Mouse (Mus musculus): ENCODE data around the gene Myo1c. TPM values are rescaled to one million over a fixed set of nuclear protein-coding genes. Genes with fewer than 3 reads are reported as not detected.

Myo1c gene
- 10.3 and 10.8 TPM in 2 replicates for polyA plus RNA-seq (2015; fragmentation: Nextera tagmentation; extraction: Ambion mirVana)

DNA sequence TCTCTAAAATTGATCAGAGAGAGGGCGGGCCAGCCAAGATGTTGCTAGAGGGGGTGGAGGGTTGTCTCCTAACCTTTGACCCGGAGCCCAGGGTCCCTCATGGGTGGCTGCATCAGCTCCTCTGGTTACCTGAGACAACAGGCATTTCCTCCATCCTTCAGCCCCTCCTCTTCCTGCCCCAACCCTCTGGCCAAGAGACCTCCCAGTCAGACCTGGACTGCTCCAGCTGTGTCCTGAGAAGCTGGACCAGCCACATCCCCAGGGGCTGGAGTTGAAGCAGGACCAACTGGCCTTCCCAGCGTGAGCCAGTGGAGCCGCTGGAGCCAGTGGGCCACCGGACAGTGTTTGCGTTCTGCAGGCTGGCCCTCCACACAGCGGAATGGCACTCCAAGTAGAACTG is at the start of gene Myo1c:
Gene Myo1c, plus strand, starts transcription at position 194 of the 400 bp plus-strand sequence.
- no peak for ATAC-seq
- Histone ChIP-seq H3K4me3 (ENCODE audit: low read depth, low read length) (peak within 1 kb of the TSS; percentile 55), H3K27me3 (ENCODE audit: control insufficient read depth, insufficient read depth, low read depth, low read length) (peaks cover 18% of the 10 kb centered on the region), H3K27ac (ENCODE audit: low read length) (no peak within 1 kb of the TSS), H3K9ac (ENCODE audit: low read depth, low read length) (peak within 1 kb of the TSS; percentile 74), H3K9me3 (replicated peaks; ENCODE audit: control insufficient read depth, low read length, poor library complexity, severe bottlenecking) (no peaks in the 10 kb centered on the region), H3K4me1 (ENCODE audit: control insufficient read depth, insufficient read depth, low read length) (peaks cover 25% of the 10 kb centered on the region), H3K4me2 (ENCODE audit: low read length) (peak within 1 kb of the TSS; percentile 81), H3K36me3 (ENCODE audit: control insufficient read depth, insufficient read depth, low read length) (no peaks in the 10 kb centered on the region)
- 78% methylated on average over 7 of the region's 7 CpGs for WGBS

GRCm38 (mm10) chr11:75604826-75605225 is 45.5 kb upstream of the Myo1c start:
- no peak overlapping the region for H3K9ac ChIP-seq (ENCODE audit: low read depth, low read length)
- no peaks in the 10 kb centered on the region for H3K27me3 ChIP-seq (ENCODE audit: control insufficient read depth, insufficient read depth, low read depth, low read length)
- H3K27ac ChIP-seq (ENCODE audit: low read length): no peak overlapping the region
- no peaks in the 10 kb centered on the region for H3K4me1 ChIP-seq (ENCODE audit: control insufficient read depth, insufficient read depth, low read length)
- ATAC-seq: no peak
- no peak overlapping the region for H3K4me2 ChIP-seq (ENCODE audit: low read length)
- no peaks in the 10 kb centered on the region for H3K9me3 ChIP-seq (replicated peaks; ENCODE audit: control insufficient read depth, low read length, poor library complexity, severe bottlenecking)
- WGBS: 92% methylated on average over 5 of the region's 5 CpGs
- peaks cover 37% of the 10 kb centered on the region for H3K36me3 ChIP-seq (ENCODE audit: control insufficient read depth, insufficient read depth, low read length)
- no peak overlapping the region for H3K4me3 ChIP-seq (ENCODE audit: low read depth, low read length)

- Histone ChIP-seq H3K27ac (ENCODE audit: low read length) (no peak overlapping the region), H3K27me3 (ENCODE audit: control insufficient read depth, insufficient read depth, low read depth, low read length) (no peaks in the 10 kb centered on the region), H3K36me3 (ENCODE audit: control insufficient read depth, insufficient read depth, low read length) (peaks cover 36% of the 10 kb centered on the region), H3K4me2 (ENCODE audit: low read length) (no peak overlapping the region), H3K4me3 (ENCODE audit: low read depth, low read length) (no peak overlapping the region), H3K9me3 (replicated peaks; ENCODE audit: control insufficient read depth, low read length, poor library complexity, severe bottlenecking) (no peaks in the 10 kb centered on the region), H3K9ac (ENCODE audit: low read depth, low read length) (no peak overlapping the region), H3K4me1 (ENCODE audit: control insufficient read depth, insufficient read depth, low read length) (no peaks in the 10 kb centered on the region)
- 73% methylated on average over 1 of the region's 1 CpGs for WGBS
- ATAC-seq: no peak
Observed at GRCm38 (mm10) chr11:75605318-75605717, 45.0 kb upstream of the Myo1c start.

DNA sequence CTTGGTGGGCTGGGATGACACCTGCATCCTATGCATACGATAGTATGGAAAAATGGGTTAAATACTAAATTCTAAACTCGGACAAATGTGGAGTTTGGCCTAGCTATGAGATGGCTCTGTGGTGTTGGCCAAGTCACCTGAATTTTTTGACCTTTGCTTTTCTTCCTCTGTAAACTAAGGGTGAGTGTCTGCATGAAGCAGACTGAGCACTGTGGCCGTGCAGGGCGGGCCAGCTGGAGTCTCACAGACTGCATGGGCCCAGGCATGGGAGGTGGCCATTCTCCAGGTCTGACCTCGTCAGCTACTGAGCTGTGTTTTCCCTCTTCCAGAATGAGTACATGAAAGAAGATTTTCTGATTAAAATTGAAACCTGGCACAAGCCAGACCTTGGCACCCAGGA is 41.5 kb upstream of the Myo1c start:
- Histone ChIP-seq H3K27ac (ENCODE audit: low read length) (no peak overlapping the region), H3K36me3 (ENCODE audit: control insufficient read depth, insufficient read depth, low read length) (peaks cover 37% of the 10 kb centered on the region), H3K9me3 (replicated peaks; ENCODE audit: control insufficient read depth, low read length, poor library complexity, severe bottlenecking) (no peaks in the 10 kb centered on the region), H3K4me1 (ENCODE audit: control insufficient read depth, insufficient read depth, low read length) (no peaks in the 10 kb centered on the region), H3K4me3 (ENCODE audit: low read depth, low read length) (no peak overlapping the region), H3K27me3 (ENCODE audit: control insufficient read depth, insufficient read depth, low read depth, low read length) (no peaks in the 10 kb centered on the region), H3K4me2 (ENCODE audit: low read length) (no peak overlapping the region), H3K9ac (ENCODE audit: low read depth, low read length) (no peak overlapping the region)
- 94% methylated on average over 5 of the region's 5 CpGs for WGBS
- no peak for ATAC-seq

DNA sequence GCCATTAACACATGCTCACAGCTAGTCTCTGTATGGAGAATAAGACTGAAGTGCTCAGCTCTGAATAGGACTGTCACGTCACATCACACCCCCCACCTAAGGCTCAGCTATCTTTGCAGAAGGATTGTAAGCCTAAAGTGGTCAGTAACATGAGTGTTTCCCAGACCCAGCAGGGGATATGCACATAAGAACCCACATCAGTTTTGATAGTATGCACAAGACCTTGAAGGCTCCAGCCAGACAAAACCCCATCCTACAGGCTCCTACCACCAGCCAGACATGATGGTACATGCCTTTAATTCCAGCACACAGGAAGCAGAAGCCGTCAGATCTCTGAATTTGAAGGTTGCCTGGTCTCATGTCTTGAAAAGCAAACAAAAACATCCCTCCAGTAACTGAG is 40.3 kb upstream of the Myo1c start:
- Histone ChIP-seq H3K4me2 (ENCODE audit: low read length) (no peak overlapping the region), H3K27ac (ENCODE audit: low read length) (no peak overlapping the region), H3K4me3 (ENCODE audit: low read depth, low read length) (no peak overlapping the region), H3K36me3 (ENCODE audit: control insufficient read depth, insufficient read depth, low read length) (peaks cover 37% of the 10 kb centered on the region), H3K27me3 (ENCODE audit: control insufficient read depth, insufficient read depth, low read depth, low read length) (no peaks in the 10 kb centered on the region), H3K9ac (ENCODE audit: low read depth, low read length) (no peak overlapping the region), H3K9me3 (replicated peaks; ENCODE audit: control insufficient read depth, low read length, poor library complexity, severe bottlenecking) (no peaks in the 10 kb centered on the region), H3K4me1 (ENCODE audit: control insufficient read depth, insufficient read depth, low read length) (no peaks in the 10 kb centered on the region)
- 84% methylated on average over 2 of the region's 2 CpGs for WGBS
- ATAC-seq: no peak

DNA sequence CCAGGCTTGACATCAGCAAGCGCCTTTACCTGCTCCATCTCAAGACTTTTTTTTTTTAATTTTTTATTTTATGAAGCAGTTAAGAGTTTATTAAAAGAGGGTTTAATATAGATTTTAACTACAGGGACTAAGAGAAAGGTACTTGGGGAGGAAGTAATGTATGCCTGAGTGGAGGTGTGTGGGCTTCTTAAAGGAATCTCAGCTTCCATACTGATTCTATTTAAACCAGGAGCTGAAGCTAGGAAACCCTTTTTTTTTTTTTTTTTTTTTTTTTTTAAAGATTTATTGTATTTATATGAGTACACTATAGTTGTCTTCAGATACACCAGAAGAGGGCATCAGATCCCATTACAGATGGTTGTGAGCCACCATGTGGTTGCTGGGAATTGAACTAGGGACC is 35.5 kb upstream of the Myo1c start:
- Histone ChIP-seq H3K27ac (ENCODE audit: low read length) (no peak overlapping the region), H3K4me2 (ENCODE audit: low read length) (no peak overlapping the region), H3K4me1 (ENCODE audit: control insufficient read depth, insufficient read depth, low read length) (no peaks in the 10 kb centered on the region), H3K36me3 (ENCODE audit: control insufficient read depth, insufficient read depth, low read length) (peaks cover 39% of the 10 kb centered on the region), H3K9ac (ENCODE audit: low read depth, low read length) (no peak overlapping the region), H3K4me3 (ENCODE audit: low read depth, low read length) (no peak overlapping the region), H3K9me3 (replicated peaks; ENCODE audit: control insufficient read depth, low read length, poor library complexity, severe bottlenecking) (no peaks in the 10 kb centered on the region), H3K27me3 (ENCODE audit: control insufficient read depth, insufficient read depth, low read depth, low read length) (no peaks in the 10 kb centered on the region)
- ATAC-seq: no peak
- WGBS: 100% methylated on average over 1 of the region's 1 CpGs

GRCm38 (mm10) chr11:75615556-75615955 is 34.7 kb upstream of the Myo1c start:
- H3K36me3 ChIP-seq (ENCODE audit: control insufficient read depth, insufficient read depth, low read length): peaks cover 38% of the 10 kb centered on the region
- no peak overlapping the region for H3K27ac ChIP-seq (ENCODE audit: low read length)
- ATAC-seq: no peak
- H3K27me3 ChIP-seq (ENCODE audit: control insufficient read depth, insufficient read depth, low read depth, low read length): no peaks in the 10 kb centered on the region
- H3K4me2 ChIP-seq (ENCODE audit: low read length): no peak overlapping the region
- H3K4me1 ChIP-seq (ENCODE audit: control insufficient read depth, insufficient read depth, low read length): no peaks in the 10 kb centered on the region
- H3K9ac ChIP-seq (ENCODE audit: low read depth, low read length): no peak overlapping the region
- 95% methylated on average over 2 of the region's 2 CpGs for WGBS
- no peaks in the 10 kb centered on the region for H3K9me3 ChIP-seq (replicated peaks; ENCODE audit: control insufficient read depth, low read length, poor library complexity, severe bottlenecking)
- no peak overlapping the region for H3K4me3 ChIP-seq (ENCODE audit: low read depth, low read length)

- H3K27ac ChIP-seq (ENCODE audit: low read length): no peak overlapping the region
- H3K4me2 ChIP-seq (ENCODE audit: low read length): no peak overlapping the region
- peaks cover 28% of the 10 kb centered on the region for H3K36me3 ChIP-seq (ENCODE audit: control insufficient read depth, insufficient read depth, low read length)
- H3K4me3 ChIP-seq (ENCODE audit: low read depth, low read length): no peak overlapping the region
- no peaks in the 10 kb centered on the region for H3K27me3 ChIP-seq (ENCODE audit: control insufficient read depth, insufficient read depth, low read depth, low read length)
- H3K9me3 ChIP-seq (replicated peaks; ENCODE audit: control insufficient read depth, low read length, poor library complexity, severe bottlenecking): no peaks in the 10 kb centered on the region
- no peaks in the 10 kb centered on the region for H3K4me1 ChIP-seq (ENCODE audit: control insufficient read depth, insufficient read depth, low read length)
- WGBS: 78% methylated on average over 5 of the region's 5 CpGs
- no peak for ATAC-seq
- H3K9ac ChIP-seq (ENCODE audit: low read depth, low read length): no peak overlapping the region
Observed at GRCm38 (mm10) chr11:75619133-75619532, 31.2 kb upstream of the Myo1c start.

DNA sequence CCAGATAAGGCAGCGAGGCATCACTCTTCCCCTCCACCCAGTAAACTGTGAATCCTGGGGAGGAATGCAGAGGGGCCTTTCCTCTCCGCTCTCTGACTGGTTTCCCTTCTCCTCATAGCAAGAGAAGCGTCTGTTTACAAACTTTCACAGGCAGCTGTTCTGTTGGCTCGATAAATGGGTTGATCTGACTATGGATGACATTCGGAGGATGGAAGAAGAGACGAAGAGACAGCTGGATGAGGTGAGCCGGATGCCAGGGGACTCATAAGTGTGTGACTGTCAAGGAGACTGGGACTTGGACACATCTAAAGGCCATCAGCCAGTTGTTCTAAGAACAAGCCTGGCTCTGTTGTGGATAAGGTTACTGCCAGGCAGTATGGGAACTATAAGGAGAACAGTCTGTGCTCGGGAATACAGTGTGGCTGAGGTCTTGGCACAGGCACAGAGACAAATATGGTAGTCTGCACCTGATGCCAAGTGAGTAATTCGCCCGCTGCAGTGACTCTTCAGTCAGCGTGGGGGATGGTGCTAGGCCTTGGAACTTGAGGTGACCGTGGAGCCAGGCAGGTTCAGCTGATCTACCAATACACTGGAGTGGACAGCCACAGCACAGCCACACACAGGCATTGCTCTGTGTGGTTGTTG is 30.0 kb upstream of the Myo1c start:
- Histone ChIP-seq H3K27ac (ENCODE audit: low read length) (no peak overlapping the region), H3K4me2 (ENCODE audit: low read length) (no peak overlapping the region), H3K4me1 (ENCODE audit: control insufficient read depth, insufficient read depth, low read length) (no peaks in the 10 kb centered on the region), H3K4me3 (ENCODE audit: low read depth, low read length) (no peak overlapping the region), H3K36me3 (ENCODE audit: control insufficient read depth, insufficient read depth, low read length) (peaks cover 29% of the 10 kb centered on the region), H3K27me3 (ENCODE audit: control insufficient read depth, insufficient read depth, low read depth, low read length) (no peaks in the 10 kb centered on the region), H3K9ac (ENCODE audit: low read depth, low read length) (no peak overlapping the region), H3K9me3 (replicated peaks; ENCODE audit: control insufficient read depth, low read length, poor library complexity, severe bottlenecking) (no peaks in the 10 kb centered on the region)
- no peak for ATAC-seq
- 92% methylated on average over 12 of the region's 12 CpGs for WGBS
